Mouse (Mus musculus) kidney, adult 10 weeks (tissue): Measurements from ENCODE around the gene 2210407C18Rik. TPM values are rescaled to one million over a fixed set of nuclear protein-coding genes. Genes with fewer than 3 reads are reported as not detected.

Experiments used
- polyA plus RNA-seq: library from polyadenylated mRNA; stranded (reverse); fragments of 350-450 nt; fragmentation: Illumina TruSeq; extraction: RNeasy Lipid Tissue Mini Kit (QIAGEN cat#74804); gene quantifications from one replicate; pipeline ENCODE4 v1.2.3, GENCODE M21; 2014; ENCODE audit warnings: low read depth, low replicate concordance

Gene 2210407C18Rik
- polyA plus RNA-seq: not detected

GRCm38 (mm10) chr11:58615975-58616374 lies at the start of gene 2210407C18Rik:
Gene 2210407C18Rik (minus strand): TSS chr11:58616075.

DNA sequence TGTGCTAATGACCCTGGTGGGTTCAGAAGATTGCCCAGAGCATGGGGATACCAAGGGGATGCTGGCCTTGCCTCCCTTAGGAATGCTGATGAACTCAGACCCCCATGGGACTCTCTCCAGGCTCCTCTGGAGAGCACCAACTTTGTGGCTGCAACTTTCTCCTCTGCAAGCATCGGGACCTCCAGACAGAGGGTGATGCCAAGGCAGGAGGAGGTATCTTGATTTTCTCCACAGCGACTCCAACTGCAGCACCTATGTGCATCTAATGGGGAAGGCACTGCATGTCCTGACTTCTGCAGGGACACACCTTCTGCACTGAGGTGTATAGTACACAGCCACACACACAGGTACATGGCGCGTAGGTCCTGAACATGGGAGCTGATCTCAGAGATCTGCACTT lies 42.7 kb upstream of the 2210407C18Rik start, which contains the start of gene Olfr322:
Olfr322 (plus strand) TSS at position 187 of the 400 bp plus-strand sequence.

GRCm38 (mm10) chr11:58640272-58640867 lies 24.5 kb upstream of the 2210407C18Rik start, which contains the start of gene Trim58:
Gene Trim58 (plus strand): TSS chr11:58640465.

GRCm38 (mm10) chr11:58630401-58630800 lies 14.5 kb upstream of the 2210407C18Rik start, which contains the start of gene Olfr323:
Gene Olfr323 (minus strand): TSS chr11:58630501.

GRCm38 (mm10) chr11:58594814-58595213 lies 21.1 kb downstream of the 2210407C18Rik start, which contains the start of gene Olfr324:
Gene Olfr324 (plus strand): TSS chr11:58595114.

GRCm38 (mm10) chr11:58577430-58577829 lies 38.4 kb downstream of the 2210407C18Rik start, which contains the start of gene Olfr325:
Gene Olfr325 (plus strand): TSS chr11:58577730.

DNA sequence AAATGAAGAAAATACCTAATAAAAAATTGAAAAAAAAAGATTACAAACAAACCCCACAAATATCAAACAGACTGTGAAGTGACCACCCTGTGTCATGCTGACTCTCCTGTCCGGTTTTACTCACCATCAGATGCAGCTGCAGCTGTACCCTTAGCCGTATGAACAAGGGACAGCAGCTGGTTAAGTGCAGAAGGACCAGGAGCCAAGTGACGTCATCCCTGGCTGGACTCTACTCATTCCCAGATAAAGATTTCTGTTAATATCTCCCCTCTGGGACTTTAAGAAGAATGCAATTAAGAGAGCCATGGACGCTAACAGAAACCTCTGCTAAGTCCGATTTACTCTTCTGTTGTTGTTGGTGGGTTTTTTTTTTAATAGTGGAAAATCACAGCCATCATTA lies 45.5 kb downstream of the 2210407C18Rik start, which contains the start of gene Olfr224:
Olfr224 (minus strand) TSS at position 149 of the 400 bp plus-strand sequence.

Other genes with a start within 250 kb of the 2210407C18Rik start
- gene Lypd8, start 237.0 kb downstream of the 2210407C18Rik start, polyA plus RNA-seq: not detected
- gene 1810065E05Rik, start 195.0 kb downstream of the 2210407C18Rik start, polyA plus RNA-seq: not detected
- not detected for gene Gm12253, start 183.5 kb downstream of the 2210407C18Rik start, polyA plus RNA-seq
- gene Lypd9, start 163.2 kb downstream of the 2210407C18Rik start, polyA plus RNA-seq: not detected
- gene Olfr30, start 153.8 kb downstream of the 2210407C18Rik start, polyA plus RNA-seq: not detected
- not detected for gene Olfr332, start 123.5 kb downstream of the 2210407C18Rik start, polyA plus RNA-seq
- not detected for gene Olfr331, start 113.5 kb downstream of the 2210407C18Rik start, polyA plus RNA-seq
- gene Olfr330, start 81.2 kb downstream of the 2210407C18Rik start, polyA plus RNA-seq: not detected
- not detected for gene Olfr329-ps, start 69.7 kb downstream of the 2210407C18Rik start, polyA plus RNA-seq
- not detected for gene Olfr328, start 60.4 kb downstream of the 2210407C18Rik start, polyA plus RNA-seq
- not detected for gene Olfr224, start 45.5 kb downstream of the 2210407C18Rik start, polyA plus RNA-seq
- not detected for gene Olfr325, start 38.3 kb downstream of the 2210407C18Rik start, polyA plus RNA-seq
- gene Olfr324, start 21.0 kb downstream of the 2210407C18Rik start, polyA plus RNA-seq: not detected
- not detected for gene Olfr323, start 14.4 kb upstream of the 2210407C18Rik start, polyA plus RNA-seq
- gene Trim58, start 24.4 kb upstream of the 2210407C18Rik start, polyA plus RNA-seq: not detected
- not detected for gene Olfr322, start 42.7 kb upstream of the 2210407C18Rik start, polyA plus RNA-seq
- not detected for gene Olfr320, start 65.0 kb upstream of the 2210407C18Rik start, polyA plus RNA-seq
- gene Olfr319, start 83.1 kb upstream of the 2210407C18Rik start, polyA plus RNA-seq: not detected
- gene Olfr318, start 107.9 kb upstream of the 2210407C18Rik start, polyA plus RNA-seq: not detected
- not detected for gene Olfr317, start 123.1 kb upstream of the 2210407C18Rik start, polyA plus RNA-seq
- not detected for gene Olfr316, start 136.7 kb upstream of the 2210407C18Rik start, polyA plus RNA-seq
- gene Olfr315, start 157.1 kb upstream of the 2210407C18Rik start, polyA plus RNA-seq: not detected
- not detected for gene Olfr314, start 166.9 kb upstream of the 2210407C18Rik start, polyA plus RNA-seq
- gene Fam183b, start 185.9 kb upstream of the 2210407C18Rik start, polyA plus RNA-seq: not detected
- not detected for gene Olfr313, start 198.9 kb upstream of the 2210407C18Rik start, polyA plus RNA-seq
- gene Olfr312, start 213.2 kb upstream of the 2210407C18Rik start, polyA plus RNA-seq: not detected
- not detected for gene Olfr311, start 223.2 kb upstream of the 2210407C18Rik start, polyA plus RNA-seq
- 6.3 TPM for gene Gm12258, start 231.1 kb upstream of the 2210407C18Rik start, polyA plus RNA-seq